Mouse (Mus musculus): ENCODE measurements around the gene Cdc42bpa. TPM values are rescaled to one million over a fixed set of nuclear protein-coding genes. Genes with fewer than 3 reads are reported as not detected.

Cdc42bpa gene
- polyA plus RNA-seq, 1 experiment, result 80.2 TPM

- 96% methylated on average over 20 of the region's 20 CpGs for WGBS
- no peak for TF ChIP-seq POLR2A (IDR thresholded peaks at IDR 0.05; ENCODE audit: insufficient read depth, low read depth, low read length)
- TF ChIP-seq CTCF (IDR thresholded peaks at IDR 0.05; ENCODE audit: insufficient read depth, low read depth, low read length), result no peak
- Histone ChIP-seq H3K4me1 (ENCODE audit: control insufficient read depth, insufficient read depth, low read length) (no peaks in the 10 kb centered on the region), H3K4me3 (ENCODE audit: insufficient read depth, low read depth, low read length) (no peak overlapping the region), H3K27ac (ENCODE audit: insufficient read depth, low read depth, low read length) (no peak overlapping the region)
Measured at GRCm38 (mm10) chr1:180161566-180162355, 201.5 kb downstream of the Cdc42bpa start.

- H3K4me3 ChIP-seq (ENCODE audit: insufficient read depth, low read depth, low read length), result no peak overlapping the region
- no peaks in the 10 kb centered on the region for H3K4me1 ChIP-seq (ENCODE audit: control insufficient read depth, insufficient read depth, low read length)
- TF ChIP-seq POLR2A (IDR thresholded peaks at IDR 0.05; ENCODE audit: insufficient read depth, low read depth, low read length) (no peak), CTCF (IDR thresholded peaks at IDR 0.05; ENCODE audit: insufficient read depth, low read depth, low read length) (no peak)
- WGBS, result 88% methylated on average over 7 of the region's 7 CpGs
- H3K27ac ChIP-seq (ENCODE audit: insufficient read depth, low read depth, low read length), result no peak overlapping the region
Measured at GRCm38 (mm10) chr1:180162986-180163385, 202.7 kb downstream of the Cdc42bpa start.

GRCm38 (mm10) chr1:180166533-180166932, 206.3 kb downstream of the Cdc42bpa start:
- TF ChIP-seq CTCF (IDR thresholded peaks at IDR 0.05; ENCODE audit: insufficient read depth, low read depth, low read length), result no peak
- no peak for TF ChIP-seq POLR2A (IDR thresholded peaks at IDR 0.05; ENCODE audit: insufficient read depth, low read depth, low read length)
- WGBS, result 69% methylated on average over 5 of the region's 5 CpGs
- no peaks in the 10 kb centered on the region for H3K4me1 ChIP-seq (ENCODE audit: control insufficient read depth, insufficient read depth, low read length)
- H3K27ac ChIP-seq (ENCODE audit: insufficient read depth, low read depth, low read length), result no peak overlapping the region
- H3K4me3 ChIP-seq (ENCODE audit: insufficient read depth, low read depth, low read length), result no peak overlapping the region

GRCm38 (mm10) chr1:180168294-180168693, 208.0 kb downstream of the Cdc42bpa start:
- WGBS, result 94% methylated on average over 6 of the region's 6 CpGs
- Histone ChIP-seq H3K4me1 (ENCODE audit: control insufficient read depth, insufficient read depth, low read length) (no peaks in the 10 kb centered on the region), H3K4me3 (ENCODE audit: insufficient read depth, low read depth, low read length) (no peak overlapping the region), H3K27ac (ENCODE audit: insufficient read depth, low read depth, low read length) (no peak overlapping the region)
- TF ChIP-seq CTCF (IDR thresholded peaks at IDR 0.05; ENCODE audit: insufficient read depth, low read depth, low read length) (no peak), POLR2A (IDR thresholded peaks at IDR 0.05; ENCODE audit: insufficient read depth, low read depth, low read length) (no peak)

GRCm38 (mm10) chr1:180169161-180169560, 208.9 kb downstream of the Cdc42bpa start:
- Histone ChIP-seq H3K4me3 (ENCODE audit: insufficient read depth, low read depth, low read length) (no peak overlapping the region), H3K4me1 (ENCODE audit: control insufficient read depth, insufficient read depth, low read length) (no peaks in the 10 kb centered on the region), H3K27ac (ENCODE audit: insufficient read depth, low read depth, low read length) (no peak overlapping the region)
- WGBS, result 93% methylated on average over 7 of the region's 7 CpGs
- TF ChIP-seq POLR2A (IDR thresholded peaks at IDR 0.05; ENCODE audit: insufficient read depth, low read depth, low read length) (no peak), CTCF (IDR thresholded peaks at IDR 0.05; ENCODE audit: insufficient read depth, low read depth, low read length) (no peak)

- no peak overlapping the region for H3K27ac ChIP-seq (ENCODE audit: insufficient read depth, low read depth, low read length)
- no peak for TF ChIP-seq POLR2A (IDR thresholded peaks at IDR 0.05; ENCODE audit: insufficient read depth, low read depth, low read length)
- no peak for TF ChIP-seq CTCF (IDR thresholded peaks at IDR 0.05; ENCODE audit: insufficient read depth, low read depth, low read length)
- no peak overlapping the region for H3K4me3 ChIP-seq (ENCODE audit: insufficient read depth, low read depth, low read length)
- no peaks in the 10 kb centered on the region for H3K4me1 ChIP-seq (ENCODE audit: control insufficient read depth, insufficient read depth, low read length)
- WGBS, result 94% methylated on average over 8 of the region's 8 CpGs
Measured at GRCm38 (mm10) chr1:180170071-180170470, 209.8 kb downstream of the Cdc42bpa start.

GRCm38 (mm10) chr1:180171883-180172282, 211.6 kb downstream of the Cdc42bpa start:
- 62% methylated on average over 2 of the region's 2 CpGs for WGBS
- no peak for TF ChIP-seq POLR2A (IDR thresholded peaks at IDR 0.05; ENCODE audit: insufficient read depth, low read depth, low read length)
- Histone ChIP-seq H3K4me3 (ENCODE audit: insufficient read depth, low read depth, low read length) (no peak overlapping the region), H3K27ac (ENCODE audit: insufficient read depth, low read depth, low read length) (no peak overlapping the region), H3K4me1 (ENCODE audit: control insufficient read depth, insufficient read depth, low read length) (no peaks in the 10 kb centered on the region)

GRCm38 (mm10) chr1:180172600-180172999, 212.3 kb downstream of the Cdc42bpa start:
- Histone ChIP-seq H3K4me1 (ENCODE audit: control insufficient read depth, insufficient read depth, low read length) (no peaks in the 10 kb centered on the region), H3K4me3 (ENCODE audit: insufficient read depth, low read depth, low read length) (no peak overlapping the region), H3K27ac (ENCODE audit: insufficient read depth, low read depth, low read length) (no peak overlapping the region)
- WGBS, result 92% methylated on average over 4 of the region's 4 CpGs
- TF ChIP-seq CTCF (IDR thresholded peaks at IDR 0.05; ENCODE audit: insufficient read depth, low read depth, low read length) (no peak), POLR2A (IDR thresholded peaks at IDR 0.05; ENCODE audit: insufficient read depth, low read depth, low read length) (no peak)

- no peak overlapping the region for H3K4me3 ChIP-seq (ENCODE audit: insufficient read depth, low read depth, low read length)
- WGBS, result 84% methylated on average over 5 of the region's 5 CpGs
- TF ChIP-seq POLR2A (IDR thresholded peaks at IDR 0.05; ENCODE audit: insufficient read depth, low read depth, low read length) (no peak), CTCF (IDR thresholded peaks at IDR 0.05; ENCODE audit: insufficient read depth, low read depth, low read length) (no peak)
Measured at GRCm38 (mm10) chr1:180173017-180173416, 212.7 kb downstream of the Cdc42bpa start.

More at GRCm38 (mm10) chr1:180173017-180173416, 212.7 kb downstream of the Cdc42bpa start:
- no peaks in the 10 kb centered on the region for H3K4me1 ChIP-seq (ENCODE audit: control insufficient read depth, insufficient read depth, low read length)
- H3K27ac ChIP-seq (ENCODE audit: insufficient read depth, low read depth, low read length), result no peak overlapping the region

Data from olfactory bulb, adult 2 months (tissue).